Mouse (Mus musculus) liver, embryonic 14.5 days (tissue): ENCODE results near the gene Psmd13.

Experiments used
- CTCF ChIP-seq: IDR thresholded peaks from 2 replicates; pipeline ENCODE4 v1.5.1; 2016; ENCODE audit warnings: antibody characterized with exemption, low read depth, control low read depth
- EP300 ChIP-seq: IDR thresholded peaks from 2 replicates; pipeline ENCODE4 v1.6.1; 2016; ENCODE audit warnings: antibody characterized with exemption, low read depth

DNA sequence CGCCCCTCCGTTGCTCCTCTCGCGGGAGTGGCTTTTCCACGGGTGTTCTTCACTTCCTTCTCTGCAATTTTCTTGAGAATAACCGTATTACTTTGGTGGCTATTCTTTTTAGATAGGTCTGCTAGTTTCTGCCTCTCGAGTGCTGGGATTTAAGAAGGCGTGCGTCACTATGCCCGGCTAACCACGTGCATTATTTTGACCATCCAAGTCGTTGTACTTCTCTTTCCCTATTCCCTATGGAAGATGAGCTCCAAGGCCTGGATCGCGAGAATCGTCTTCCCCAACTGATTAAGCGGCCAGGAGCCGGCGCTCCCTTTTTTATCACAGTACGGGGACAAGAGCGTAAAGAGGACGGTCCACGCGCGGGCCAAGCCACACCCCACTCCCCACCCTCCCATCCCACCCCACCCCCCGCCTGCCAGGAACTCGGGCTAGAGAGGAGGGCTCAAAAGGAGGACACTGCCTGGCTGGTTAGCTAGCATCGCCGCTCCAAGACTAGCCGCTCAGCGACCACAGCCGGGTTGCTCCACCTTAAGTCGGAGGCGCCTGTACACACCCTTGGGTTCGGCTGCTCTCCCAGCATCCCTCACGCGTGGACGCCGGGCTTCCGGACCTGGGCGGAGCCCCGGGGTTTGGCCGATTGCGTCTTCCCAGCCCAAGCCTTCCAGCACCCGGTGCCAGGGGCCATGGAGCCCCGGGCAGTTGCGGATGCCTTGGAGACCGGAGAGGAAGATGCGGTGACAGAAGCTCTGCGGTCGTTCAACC is 24.8 kb upstream of the Psmd13 start, which contains the start of gene Ric8a:
- TF ChIP-seq CTCF = no peak
- TF ChIP-seq EP300 = no peak
